Mouse (Mus musculus): ENCODE data around the gene Cr1l.

- TF ChIP-seq CTCF (conservative IDR thresholded peaks at IDR 0.05; ENCODE audit: insufficient read depth, insufficient read length, low read depth, low read length), result peak; percentile 36
- no peak for TF ChIP-seq POLR2A (IDR thresholded peaks at IDR 0.05; ENCODE audit: low read depth, low read length)
Observed at GRCm38 (mm10) chr1:195175980-195176931, 44.9 kb upstream of the Cr1l start, which contains the start of gene Cr2.
